ENCODE assay signal across 9 mouse cellular contexts in the genomic region with DNA sequence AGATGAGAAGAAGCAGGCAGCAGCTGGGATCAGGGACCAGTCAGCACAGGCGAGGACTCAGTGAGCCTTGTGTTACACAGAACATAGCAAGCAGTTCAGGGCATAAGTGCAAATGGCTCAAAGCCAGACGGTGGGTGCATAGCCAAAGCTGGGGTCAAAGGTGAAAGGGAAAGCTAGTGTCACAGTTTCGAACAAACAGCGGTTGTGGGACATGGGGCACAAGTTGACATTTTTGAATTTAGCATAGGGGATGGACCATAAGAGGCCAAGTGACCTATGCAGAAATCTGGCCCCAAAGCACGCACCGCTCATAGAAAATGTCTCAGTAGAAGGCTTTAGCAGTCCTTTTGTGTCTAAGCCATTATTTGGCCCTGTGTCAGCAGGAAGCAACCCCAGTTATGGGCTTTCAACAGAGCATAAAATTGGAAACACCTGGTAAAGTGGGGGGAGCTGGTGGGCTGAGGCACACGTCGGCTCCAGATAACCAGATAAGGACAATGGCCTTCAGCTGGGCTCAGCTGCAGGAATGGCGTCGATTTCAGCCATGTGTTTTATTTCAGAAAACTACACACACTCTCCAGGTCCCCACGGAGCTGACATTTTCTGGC.
DNase-seq lines count a peak whose midpoint lies in the region; ATAC-seq lines count a peak whose summit lies in the region.
"Had no signal": no experiment of that assay in that cellular context is flagged by ENCODE, and none has a peak within 500 bp of the region (broad histone marks: within the 10 kb centered on the region; RNA-seq: fewer than 3 reads in every experiment).

No protein-coding gene starts in this region.

- peak; percentile 11 for DNase-seq in urinary bladder, postnatal 14 days (ENCODE audit: low spot score)
- DNase-seq in urinary bladder, adult 18-20 months (ENCODE audit: low spot score in 2 of 2) = no peak
- peak; percentile 70 for DNase-seq in hindbrain, embryonic 10.5 days (ENCODE audit: low spot score)
- DNase-seq in left cerebral cortex, adult 11 months (ENCODE audit: low spot score) = no peak
- no peak for DNase-seq in gastrocnemius, postnatal 14 days
- DNase-seq in right cerebral cortex, adult 2 months (ENCODE audit: low spot score in 2 of 2) = no peak

- H3K4me2 ChIP-seq in limb, embryonic 13.5 days (replicated peaks) = no peak overlapping the region; the same call in 1 of the 2 replicates
- H3K4me2 ChIP-seq in neural tube, embryonic 12.5 days (replicated peaks) = peak overlapping the region; percentile 23; the same call in 1 of the 2 replicates

- H3K27me3 ChIP-seq in hindbrain, embryonic 10.5 days (ENCODE audit: insufficient read depth, poor library complexity, severe bottlenecking) = no peaks in the 10 kb centered on the region
- no peaks in the 10 kb centered on the region for H3K27me3 ChIP-seq in limb, embryonic 13.5 days
- no peaks in the 10 kb centered on the region for H3K27me3 ChIP-seq in neural tube, embryonic 12.5 days (replicated peaks)
- H3K27me3 ChIP-seq: Patski had no signal

- peaks cover 30% of the 10 kb centered on the region for H3K4me1 ChIP-seq in hindbrain, embryonic 10.5 days (replicated peaks)
- peaks cover 18% of the 10 kb centered on the region for H3K4me1 ChIP-seq in limb, embryonic 13.5 days
- peaks cover 23% of the 10 kb centered on the region for H3K4me1 ChIP-seq in neural tube, embryonic 12.5 days

- 14% methylated on average over 11 of the region's 11 CpGs for WGBS in hindbrain, embryonic 10.5 days
- 7% methylated on average over 11 of the region's 11 CpGs for WGBS in limb, embryonic 13.5 days
- 11% methylated on average over 11 of the region's 11 CpGs for WGBS in neural tube, embryonic 12.5 days

- H3K27ac ChIP-seq in hindbrain, embryonic 10.5 days = peak overlapping the region; percentile 62
- H3K27ac ChIP-seq in limb, embryonic 13.5 days = peak overlapping the region; percentile 44; the same call in 1 of the 2 replicates
- peak overlapping the region; percentile 7; the same call in 1 of the 2 replicates for H3K27ac ChIP-seq in neural tube, embryonic 12.5 days

- peak; percentile 90 for ATAC-seq in limb, embryonic 13.5 days (ENCODE audit: low FRiP score, low read depth)
- ATAC-seq in neural tube, embryonic 12.5 days (ENCODE audit: low FRiP score, low read depth) = peak; percentile 80
- ATAC-seq: Patski had no signal

- H3K9ac ChIP-seq in limb, embryonic 13.5 days = no peak overlapping the region
- H3K9ac ChIP-seq in neural tube, embryonic 12.5 days = no peak overlapping the region

- H3K4me3 ChIP-seq in hindbrain, embryonic 10.5 days = no peak overlapping the region
- H3K4me3 ChIP-seq in limb, embryonic 13.5 days = no peak overlapping the region
- no peak overlapping the region for H3K4me3 ChIP-seq in neural tube, embryonic 12.5 days

- H3K9me3 ChIP-seq in hindbrain, embryonic 10.5 days = no peaks in the 10 kb centered on the region
- H3K9me3 ChIP-seq in limb, embryonic 13.5 days = no peaks in the 10 kb centered on the region
- H3K9me3 ChIP-seq in neural tube, embryonic 12.5 days = no peaks in the 10 kb centered on the region

- H3K36me3 ChIP-seq in hindbrain, embryonic 10.5 days = no peaks in the 10 kb centered on the region
- no peaks in the 10 kb centered on the region for H3K36me3 ChIP-seq in limb, embryonic 13.5 days
- 0 out of 2 replicates have a peak, but pooled peaks cover 2% of the 10 kb centered on the region for H3K36me3 ChIP-seq in neural tube, embryonic 12.5 days

- intact Hi-C loops in gastrocnemius, postnatal 14 days (cut with DNase I; ENCODE audit: low total_unique reads) = no loop called here

Comparison
In these comparisons a context has a peak if more than half of its experiments do, and no peak if none do; other contexts are left out.
1. DNase-seq: peak in urinary bladder, postnatal 14 days (single experiment) and hindbrain, embryonic 10.5 days (single experiment); none in urinary bladder, adult 18-20 months (0 of 2), left cerebral cortex, adult 11 months (single experiment), gastrocnemius, postnatal 14 days (single experiment) and right cerebral cortex, adult 2 months (0 of 2).
2. H3K27ac ChIP-seq: peak in every context shown above with its lines; median percentile 62 in hindbrain, embryonic 10.5 days; 44 in limb, embryonic 13.5 days; 7 in neural tube, embryonic 12.5 days.